In genomic region chr11:87984571-87984970, GRCm38 (mm10) we compare ENCODE assay signal across 10 mouse cellular contexts. TPM values are rescaled to one million over a fixed set of nuclear protein-coding genes. Genes with fewer than 3 reads are reported as not detected.
A peak's percentile ranks its signal among the peaks of the same experiment; 100 is the strongest.
DNase-seq lines count a peak whose midpoint lies in the region; ATAC-seq and TF ChIP-seq lines count a peak whose summit lies in the region.
"Had no signal": no experiment of that assay in that cellular context is flagged by ENCODE, and none has a peak within 500 bp of the region (broad histone marks: within the 10 kb centered on the region; RNA-seq: fewer than 3 reads in every experiment).

No protein-coding gene starts in this region.

- H3K9ac ChIP-seq in kidney, postnatal 0 days (ENCODE audit: low read depth, low read length): no peak overlapping the region
- H3K9ac ChIP-seq in forebrain, embryonic 12.5 days: no peak overlapping the region
- H3K9ac ChIP-seq in hindbrain, embryonic 15.5 days: no peak overlapping the region
- H3K9ac ChIP-seq in midbrain, embryonic 12.5 days (replicated peaks): peak overlapping the region; percentile 17; the same call in 1 of the 2 replicates
- H3K9ac ChIP-seq: embryonic facial prominence, embryonic 15.5 days; liver, embryonic 14.5 days had no signal

- peaks cover 31% of the 10 kb centered on the region for H3K36me3 ChIP-seq in kidney, postnatal 0 days (ENCODE audit: insufficient read depth, low read length)
- peaks cover 47% of the 10 kb centered on the region for H3K36me3 ChIP-seq in forebrain, embryonic 12.5 days (replicated peaks)
- peaks cover 41% of the 10 kb centered on the region for H3K36me3 ChIP-seq in hindbrain, embryonic 15.5 days
- H3K36me3 ChIP-seq in midbrain, embryonic 12.5 days: peaks cover 42% of the 10 kb centered on the region

- H3K4me2 ChIP-seq in kidney, postnatal 0 days (ENCODE audit: low read length): peak overlapping the region; percentile 61; the same call in 1 of the 2 replicates
- peak overlapping the region; percentile 89 for H3K4me2 ChIP-seq in forebrain, embryonic 12.5 days
- H3K4me2 ChIP-seq in hindbrain, embryonic 15.5 days: peak overlapping the region; percentile 90
- H3K4me2 ChIP-seq in midbrain, embryonic 12.5 days (replicated peaks): peak overlapping the region; percentile 93

- H3K27me3 ChIP-seq in kidney, postnatal 0 days (ENCODE audit: insufficient read depth, low read length): no peaks in the 10 kb centered on the region
- H3K27me3 ChIP-seq in forebrain, embryonic 12.5 days: no peaks in the 10 kb centered on the region
- no peaks in the 10 kb centered on the region for H3K27me3 ChIP-seq in hindbrain, embryonic 15.5 days
- no peaks in the 10 kb centered on the region for H3K27me3 ChIP-seq in midbrain, embryonic 12.5 days
- H3K27me3 ChIP-seq: embryonic facial prominence, embryonic 15.5 days had no signal

- no peak overlapping the region for H3K4me3 ChIP-seq in kidney, postnatal 0 days (replicated peaks; ENCODE audit: low read depth, low read length)
- H3K4me3 ChIP-seq in forebrain, embryonic 12.5 days (replicated peaks): peak overlapping the region; percentile 100; the same call in 1 of the 2 replicates
- H3K4me3 ChIP-seq in hindbrain, embryonic 15.5 days: peak overlapping the region; percentile 98
- H3K4me3 ChIP-seq in midbrain, embryonic 12.5 days: peak overlapping the region; percentile 89

- H3K9me3 ChIP-seq in kidney, postnatal 0 days (replicated peaks; ENCODE audit: low read length): no peaks in the 10 kb centered on the region
- no peaks in the 10 kb centered on the region for H3K9me3 ChIP-seq in forebrain, embryonic 12.5 days
- no peaks in the 10 kb centered on the region for H3K9me3 ChIP-seq in hindbrain, embryonic 15.5 days
- H3K9me3 ChIP-seq in midbrain, embryonic 12.5 days: no peaks in the 10 kb centered on the region
- H3K9me3 ChIP-seq: embryonic facial prominence, embryonic 15.5 days had no signal

- 74% methylated on average over 3 of the region's 3 CpGs for WGBS in kidney, postnatal 0 days
- WGBS in forebrain, embryonic 12.5 days: 80% methylated on average over 3 of the region's 3 CpGs
- 66% methylated on average over 3 of the region's 3 CpGs for WGBS in hindbrain, embryonic 15.5 days
- WGBS in midbrain, embryonic 12.5 days: 84% methylated on average over 3 of the region's 3 CpGs

- DNase-seq in kidney, postnatal 0 days (ENCODE audit: low spot score): no peak
- no peak for DNase-seq in kidney, postnatal 25 days
- no peak for DNase-seq in thymus, postnatal 14 days
- no peak for DNase-seq in cerebellum, adult 8-10 months
- DNase-seq in yolk sac, embryonic 10.5 days (ENCODE audit: low spot score): no peak

- H3K27ac ChIP-seq in kidney, postnatal 0 days: no peak overlapping the region
- H3K27ac ChIP-seq in forebrain, embryonic 12.5 days: no peak overlapping the region
- no peak overlapping the region for H3K27ac ChIP-seq in hindbrain, embryonic 15.5 days (replicated peaks)
- no peak overlapping the region for H3K27ac ChIP-seq in midbrain, embryonic 12.5 days (replicated peaks)
- H3K27ac ChIP-seq: embryonic facial prominence, embryonic 15.5 days; liver, embryonic 14.5 days had no signal

- ATAC-seq in kidney, postnatal 0 days (replicated peaks; ENCODE audit: low FRiP score, low read depth): no peak
- no peak for ATAC-seq in forebrain, embryonic 12.5 days (ENCODE audit: low FRiP score)
- ATAC-seq in hindbrain, embryonic 15.5 days (ENCODE audit: low FRiP score, low read depth): no peak
- no peak for ATAC-seq in midbrain, embryonic 12.5 days (ENCODE audit: low FRiP score, low read depth)

- TF ChIP-seq CTCF in kidney, postnatal 0 days (IDR thresholded peaks at IDR 0.05; ENCODE audit: low read depth): no peak

- H3K4me1 ChIP-seq in kidney, postnatal 0 days (replicated peaks; ENCODE audit: insufficient read depth, low read length): peaks cover 26% of the 10 kb centered on the region
- H3K4me1 ChIP-seq in forebrain, embryonic 12.5 days: peaks cover 42% of the 10 kb centered on the region
- H3K4me1 ChIP-seq in hindbrain, embryonic 15.5 days (replicated peaks): peaks cover 55% of the 10 kb centered on the region
- peaks cover 35% of the 10 kb centered on the region for H3K4me1 ChIP-seq in midbrain, embryonic 12.5 days

RNA-seq across cellular contexts. Expression of gene Dynll2, which starts 2.8 kb away (rescaled TPM):
- polyA plus RNA-seq in kidney, postnatal 0 days (2015; fragmentation: Nextera tagmentation; extraction: Ambion mirVana): 24.0 and 24.7 TPM in 2 replicates
- polyA plus RNA-seq in forebrain, embryonic 12.5 days (2016; fragmentation: Nextera tagmentation; extraction: Ambion mirVana): 34.7 and 36.2 TPM in 2 replicates
- polyA plus RNA-seq in hindbrain, embryonic 15.5 days (2015; fragmentation: Nextera tagmentation; extraction: Ambion mirVana): 66.8 TPM in 2 replicates
- 38.1 and 40.8 TPM in 2 replicates for polyA plus RNA-seq in midbrain, embryonic 12.5 days (2016; fragmentation: Nextera tagmentation; extraction: Ambion mirVana)
